Mouse (Mus musculus) midbrain, embryonic 14.5 days (tissue): ENCODE data around the gene Gucd1. TPM values are rescaled to one million over a fixed set of nuclear protein-coding genes. Genes with fewer than 3 reads are reported as not detected.
"Not testable (repeated sequence)": the region's sequence is repeated elsewhere in the genome, so short reads cannot be mapped to it uniquely, and the experiment has no call there.

ENCODE experiments used
- ATAC-seq: fragments of 200-750 bp; cut with Nextera tagmentation; 2 replicates; pipeline ENCODE4 v1.8.0; 2017; ENCODE audit warnings: moderate number of reproducible peaks, moderate library complexity; ENCODE audit not compliant: low FRiP score, low TSS enrichment
- DNase-seq: peaks from one replicate; pipeline ENCODE4 v3.0.0-alpha.2; 2015
- H3K27ac ChIP-seq: fragments of 300-500 bp; sonication (generic); replicated peaks from 2 replicates; pipeline ENCODE4 v1.5.1; 2014; ENCODE audit warnings: mild to moderate bottlenecking, low read depth, low read length, moderate library complexity
- H3K27me3 ChIP-seq: fragments of 300-500 bp; sonication (generic); 2 replicates; pipeline ENCODE4 v1.6.1; 2014; ENCODE audit warnings: low read length, control low read depth, mixed read lengths; ENCODE audit not compliant: control insufficient read depth, insufficient read depth
- H3K36me3 ChIP-seq: fragments of 300-500 bp; sonication (generic); 2 replicates; pipeline ENCODE4 v1.6.1; 2014; ENCODE audit warnings: low read length, control low read depth; ENCODE audit not compliant: control insufficient read depth, insufficient read depth
- H3K4me1 ChIP-seq: fragments of 300-500 bp; sonication (generic); 2 replicates; pipeline ENCODE4 v1.6.1; 2014; ENCODE audit warnings: mild to moderate bottlenecking, antibody characterized with exemption, low read length, control low read depth; ENCODE audit not compliant: control insufficient read depth, insufficient read depth
- H3K4me2 ChIP-seq: fragments of 300-500 bp; sonication (generic); 2 replicates; pipeline ENCODE4 v1.6.1; 2014; ENCODE audit warnings: mild to moderate bottlenecking, low read length, moderate library complexity
- H3K4me3 ChIP-seq: fragments of 300-500 bp; sonication (generic); replicated peaks from 2 replicates; pipeline ENCODE4 v1.5.1; 2014; ENCODE audit warnings: low read depth, low read length
- H3K9ac ChIP-seq: fragments of 300-500 bp; sonication (generic); replicated peaks from 2 replicates; pipeline ENCODE4 v1.6.1; 2014; ENCODE audit warnings: mild to moderate bottlenecking, low read length, moderate library complexity
- H3K9me3 ChIP-seq: fragments of 300-500 bp; sonication (generic); 2 replicates; pipeline ENCODE4 v1.6.1; 2016; ENCODE audit warnings: low read length, control low read depth, mixed read lengths; ENCODE audit not compliant: control insufficient read depth
- WGBS: fragments of 180-500 bp; shearing (Covaris S2); extraction: QIAGEN DNeasy Blood & Tissue Kit; methylation state at CpG from one replicate; pipeline ENCODE4 v1.1.7; 2014; 5-methylcytosine and 5-hydroxymethylcytosine counted together
- polyA plus RNA-seq: library from polyadenylated mRNA; unstranded; fragments of >200 nt; fragmentation: Nextera tagmentation; extraction: Ambion mirVana; gene quantifications from 2 replicates; pipeline ENCODE4 v1.2.1, GENCODE M21; 2014

Gucd1 gene
- polyA plus RNA-seq, 1 experiment from 2014 or later, result 31.5 TPM

DNA sequence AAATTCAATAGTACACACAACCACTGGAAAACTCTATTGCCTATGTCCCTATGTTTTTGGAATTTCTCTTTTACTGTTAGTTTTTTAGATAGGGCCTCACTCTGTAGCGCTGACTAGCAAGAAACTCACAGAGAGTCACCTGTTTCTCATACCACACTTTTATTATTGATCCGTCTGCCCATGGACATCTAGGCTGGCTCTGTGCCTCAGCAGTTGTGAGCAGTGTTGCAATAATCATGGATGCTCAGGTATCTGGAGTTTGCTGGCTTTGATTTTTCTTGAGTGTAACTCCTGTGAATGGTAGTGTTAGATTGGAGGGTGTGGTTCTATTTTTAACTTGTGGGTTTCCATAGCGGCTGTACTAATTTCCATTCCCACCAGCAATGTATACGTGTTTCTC, 162.4 kb downstream of the Gucd1 start:
- WGBS, result 86% methylated on average over 4 of the region's 4 CpGs
- no peaks in the 10 kb centered on the region for H3K9me3 ChIP-seq
- H3K27ac ChIP-seq, result no peak overlapping the region
- no peak for DNase-seq
- no peaks in the 10 kb centered on the region for H3K27me3 ChIP-seq
- H3K4me2 ChIP-seq, result no peak overlapping the region
- H3K4me1 ChIP-seq, result no peaks in the 10 kb centered on the region
- no peak overlapping the region for H3K4me3 ChIP-seq
- H3K9ac ChIP-seq, result no peak overlapping the region
- no peak for ATAC-seq
- no peaks in the 10 kb centered on the region for H3K36me3 ChIP-seq

DNA sequence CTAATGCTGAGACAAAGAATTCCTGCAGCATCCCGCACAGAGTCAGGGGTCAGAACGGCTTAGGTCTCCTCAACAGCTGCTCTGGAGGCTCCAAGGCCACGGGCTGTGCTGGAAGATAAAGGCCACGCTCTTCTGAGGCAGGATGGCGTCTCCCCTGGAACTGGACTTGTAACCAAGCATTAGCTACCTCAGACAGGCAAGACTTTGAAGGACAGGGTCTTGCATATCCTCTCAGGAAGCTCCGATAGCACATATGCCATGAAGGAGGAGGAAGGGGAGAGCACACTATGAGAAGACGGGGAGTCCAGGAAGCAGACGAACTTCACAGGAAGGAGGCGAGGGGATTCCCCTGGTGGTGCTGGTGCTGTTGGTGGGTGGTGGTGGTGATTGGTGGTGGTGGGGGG, 163.9 kb downstream of the Gucd1 start:
- not testable (repeated sequence) for H3K4me3 ChIP-seq, H3K4me2 ChIP-seq, H3K9me3 ChIP-seq, H3K27ac ChIP-seq, DNase-seq, ATAC-seq, H3K27me3 ChIP-seq, H3K4me1 ChIP-seq, H3K9ac ChIP-seq, H3K36me3 ChIP-seq
- WGBS, result 47% methylated on average over 7 of the region's 9 CpGs

DNA sequence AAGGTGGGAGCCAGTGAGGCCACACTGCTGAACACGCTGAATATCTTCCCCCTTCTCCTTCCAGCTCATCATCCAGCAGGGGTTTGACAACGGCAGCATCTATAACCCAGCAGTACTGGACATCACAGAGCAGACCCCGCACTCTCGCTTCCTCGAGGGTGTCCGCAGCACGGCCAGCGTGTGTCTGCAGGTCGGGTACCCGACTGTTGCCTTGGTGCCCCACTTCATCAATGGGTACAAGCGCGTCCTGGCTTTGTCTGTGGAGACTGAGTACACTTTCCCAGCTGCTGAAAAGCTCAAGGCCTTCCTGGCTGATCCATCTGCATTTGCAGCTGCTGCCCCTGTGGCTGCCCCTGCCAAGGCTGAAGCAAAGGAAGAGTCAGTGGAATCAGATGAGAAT, 165.2 kb downstream of the Gucd1 start:
- H3K9me3 ChIP-seq, result no peaks in the 10 kb centered on the region
- DNase-seq, result no peak
- no peaks in the 10 kb centered on the region for H3K27me3 ChIP-seq
- no peak overlapping the region for H3K9ac ChIP-seq
- H3K36me3 ChIP-seq, result no peaks in the 10 kb centered on the region
- no peak overlapping the region for H3K4me3 ChIP-seq
- no peak overlapping the region for H3K27ac ChIP-seq
- 96% methylated on average over 12 of the region's 12 CpGs for WGBS
- no peak overlapping the region for H3K4me2 ChIP-seq
- no peaks in the 10 kb centered on the region for H3K4me1 ChIP-seq
- no peak for ATAC-seq

DNA sequence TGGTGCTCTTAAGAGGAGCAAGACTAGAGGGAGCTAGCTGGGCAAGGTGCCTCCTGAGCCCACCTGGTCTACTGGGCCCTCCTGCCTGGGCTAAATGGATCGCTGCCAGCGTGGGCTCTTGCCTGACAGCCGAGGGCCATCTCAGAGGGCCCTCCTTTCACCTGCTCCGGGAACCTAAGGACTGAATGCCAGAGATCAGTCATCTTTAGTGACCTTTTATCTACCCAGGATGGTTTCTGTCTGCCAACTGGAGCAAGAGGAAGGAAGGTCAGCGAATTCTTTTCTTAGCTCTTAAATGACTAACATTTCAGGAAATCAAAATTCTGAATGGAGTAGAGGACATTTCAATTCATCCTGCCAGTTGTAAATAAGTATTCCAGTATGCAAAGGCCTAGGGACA, 167.2 kb downstream of the Gucd1 start:
- no peak overlapping the region for H3K27ac ChIP-seq
- H3K9me3 ChIP-seq, result no peaks in the 10 kb centered on the region
- no peak for ATAC-seq
- H3K9ac ChIP-seq, result no peak overlapping the region
- H3K4me2 ChIP-seq, result no peak overlapping the region
- no peak for DNase-seq
- no peaks in the 10 kb centered on the region for H3K36me3 ChIP-seq
- 88% methylated on average over 5 of the region's 5 CpGs for WGBS
- no peaks in the 10 kb centered on the region for H3K27me3 ChIP-seq
- no peak overlapping the region for H3K4me3 ChIP-seq
- no peaks in the 10 kb centered on the region for H3K4me1 ChIP-seq

DNA sequence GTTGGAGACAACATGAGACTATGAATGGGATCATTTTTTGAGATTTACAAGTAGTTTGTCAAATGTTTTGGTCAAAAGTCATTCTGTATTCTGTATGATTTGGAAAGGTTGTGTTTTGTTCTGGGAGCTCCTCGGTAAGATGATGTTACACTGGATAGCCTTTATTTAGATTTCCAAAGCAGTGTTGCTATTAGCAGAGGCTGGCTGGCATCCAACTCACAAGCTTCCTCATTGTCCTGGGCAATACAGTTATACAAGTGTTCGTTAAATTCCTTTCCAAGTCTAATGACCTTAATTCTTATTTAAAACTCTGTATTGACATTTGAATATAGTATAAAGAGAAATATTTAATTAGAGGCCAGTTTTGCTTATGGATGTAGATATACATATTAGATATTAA, 172.5 kb downstream of the Gucd1 start:
- no peak overlapping the region for H3K27ac ChIP-seq
- WGBS, result 75% methylated on average over 2 of the region's 2 CpGs
- H3K4me1 ChIP-seq, result no peaks in the 10 kb centered on the region
- ATAC-seq, result no peak
- no peak overlapping the region for H3K4me2 ChIP-seq
- H3K27me3 ChIP-seq, result no peaks in the 10 kb centered on the region
- no peaks in the 10 kb centered on the region for H3K36me3 ChIP-seq
- no peaks in the 10 kb centered on the region for H3K9me3 ChIP-seq
- H3K9ac ChIP-seq, result no peak overlapping the region
- peak; percentile 34 for DNase-seq
- H3K4me3 ChIP-seq, result no peak overlapping the region

DNA sequence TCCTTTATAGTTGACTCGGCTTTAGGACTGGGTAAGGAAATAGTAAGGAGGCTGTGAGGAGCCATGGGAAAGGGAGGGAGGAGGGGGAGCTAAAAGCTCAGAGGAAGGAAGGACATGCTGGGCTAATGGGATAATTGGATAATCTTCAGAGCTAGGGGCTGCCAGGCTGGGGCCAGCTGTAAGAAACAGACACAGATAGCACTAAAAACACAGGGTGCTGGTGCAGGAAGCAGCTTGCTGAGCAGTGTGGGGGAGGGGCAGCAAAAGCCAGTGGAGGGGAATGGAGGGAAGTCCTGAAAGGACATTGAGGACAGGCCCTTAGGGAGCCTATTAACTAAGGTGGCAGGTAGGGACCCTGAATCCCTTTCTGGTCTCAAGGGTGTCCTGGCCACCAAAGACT, 173.2 kb downstream of the Gucd1 start:
- not testable (repeated sequence) for H3K4me1 ChIP-seq, H3K27ac ChIP-seq, DNase-seq, ATAC-seq, H3K4me3 ChIP-seq, H3K4me2 ChIP-seq, H3K27me3 ChIP-seq, H3K9me3 ChIP-seq, H3K9ac ChIP-seq, H3K36me3 ChIP-seq
- WGBS, result 74% methylated on average over 1 of the region's 1 CpGs

- Histone ChIP-seq H3K9me3 (no peaks in the 10 kb centered on the region), H3K27ac (no peak overlapping the region)
- 36% methylated on average over 8 of the region's 8 CpGs for WGBS
Observed at GRCm38 (mm10) chr10:75341936-75342335, 175.8 kb downstream of the Gucd1 start.

DNA sequence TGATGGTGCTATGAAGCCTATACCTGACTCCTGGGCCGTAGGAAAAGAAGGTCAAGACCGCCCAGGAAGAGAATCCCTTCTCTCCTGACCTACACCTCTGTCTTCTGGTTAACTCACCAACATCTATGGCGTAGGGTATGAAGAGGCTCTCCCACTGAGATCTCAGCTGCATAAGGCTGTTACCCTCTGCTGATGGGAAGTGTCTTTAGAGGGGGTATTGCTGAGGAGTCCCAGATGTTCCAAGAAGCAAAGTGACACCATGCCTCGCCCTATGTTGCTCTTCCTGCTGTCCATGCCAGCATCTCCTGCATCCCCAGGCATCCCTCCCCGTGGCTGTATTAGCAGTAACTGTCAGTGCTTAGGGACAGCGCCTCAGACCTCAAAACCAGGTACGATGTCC, 178.4 kb downstream of the Gucd1 start:
- Histone ChIP-seq H3K9ac (no peak overlapping the region), H3K27me3 (no peaks in the 10 kb centered on the region), H3K4me3 (no peak overlapping the region), H3K27ac (no peak overlapping the region), H3K4me2 (no peak overlapping the region), H3K4me1 (no peaks in the 10 kb centered on the region), H3K9me3 (no peaks in the 10 kb centered on the region), H3K36me3 (no peaks in the 10 kb centered on the region)
- WGBS, result 93% methylated on average over 7 of the region's 7 CpGs
- DNase-seq (no peak), ATAC-seq (no peak)

More at GRCm38 (mm10) chr10:75341936-75342335, 175.8 kb downstream of the Gucd1 start:
- no peaks in the 10 kb centered on the region for H3K36me3 ChIP-seq
- no peaks in the 10 kb centered on the region for H3K4me1 ChIP-seq
- H3K27me3 ChIP-seq, result no peaks in the 10 kb centered on the region
- DNase-seq (no peak), ATAC-seq (no peak)
- H3K9ac ChIP-seq, result no peak overlapping the region
- no peak overlapping the region for H3K4me2 ChIP-seq
- no peak overlapping the region for H3K4me3 ChIP-seq

DNA sequence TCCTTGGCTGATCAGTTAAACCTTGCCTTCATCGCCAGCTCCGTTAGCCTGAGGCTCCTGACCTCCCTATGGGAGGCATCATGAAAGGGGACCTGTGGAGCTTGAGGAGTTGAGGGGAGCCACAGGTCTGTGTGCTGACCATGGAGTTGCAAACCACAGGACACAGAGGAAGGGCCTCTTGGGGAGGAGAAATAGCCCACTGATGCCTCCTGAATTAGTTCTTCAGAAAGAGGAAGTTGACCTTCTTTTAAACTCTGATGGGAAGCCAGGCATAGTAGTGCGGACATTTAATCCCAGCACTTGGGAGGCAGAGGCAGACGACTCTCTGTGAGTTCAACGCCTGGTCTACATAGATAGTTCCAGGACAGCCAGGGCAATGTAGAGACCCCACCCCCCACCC, 178.9 kb downstream of the Gucd1 start:
- 81% methylated on average over 5 of the region's 5 CpGs for WGBS
- no peaks in the 10 kb centered on the region for H3K36me3 ChIP-seq
- H3K9ac ChIP-seq, result no peak overlapping the region
- ATAC-seq (no peak), DNase-seq (no peak)
- H3K27ac ChIP-seq, result no peak overlapping the region
- no peak overlapping the region for H3K4me2 ChIP-seq
- H3K4me1 ChIP-seq, result no peaks in the 10 kb centered on the region
- H3K27me3 ChIP-seq, result no peaks in the 10 kb centered on the region
- no peak overlapping the region for H3K4me3 ChIP-seq
- no peaks in the 10 kb centered on the region for H3K9me3 ChIP-seq
